Mouse (Mus musculus) hematopoietic multipotent progenitor cell, adult 10-12 weeks (in vitro differentiated cells): Measurements from ENCODE around the gene Parva. TPM values are rescaled to one million over a fixed set of nuclear protein-coding genes. Genes with fewer than 3 reads are reported as not detected.

Experiments used
- polyA plus RNA-seq: library from polyadenylated mRNA; stranded (reverse); fragments of >175 nt; gene quantifications from 2 replicates; pipeline ENCODE4 v1.2.3, GENCODE M21; 2012; ENCODE audit warnings: low replicate concordance

The Parva gene
- 0.10 and 0.12 TPM in 2 replicates for polyA plus RNA-seq

GRCm38 (mm10) chr7:112427357-112428157, at the start of gene Parva:
Parva (plus strand) TSS chr7:112427505.

Other genes with a start within 250 kb of the Parva start
- gene Mical2, start 201.6 kb upstream of the Parva start, polyA plus RNA-seq, result 1.0 and 1.7 TPM in 2 replicates